Mouse (Mus musculus) adrenal gland, postnatal 36 days (tissue): Measurements from ENCODE around the gene Tspan5. TPM values are rescaled to one million over a fixed set of nuclear protein-coding genes. Genes with fewer than 3 reads are reported as not detected.
A peak's percentile ranks its signal among the peaks of the same experiment; 100 is the strongest.

Experiments used
- DNase-seq, 2 experiments: peaks; one replicate each; pipeline ENCODE4 v3.0.0; 2021; ENCODE audit warnings: mixed read lengths in 1 of 2
- total RNA-seq, 2 experiments: library from RNA; stranded (reverse); gene quantifications; 2 replicates each; pipeline ENCODE4 v1.2.3; 2021

The Tspan5 gene
- total RNA-seq, 2 experiments from 2014 or later: 54.6 to 82.7 TPM

- no peak for DNase-seq
Measured at GRCm38 (mm10) chr3:138843180-138843579, 101.2 kb downstream of the Tspan5 start.

GRCm38 (mm10) chr3:138843641-138844040 lies 101.6 kb downstream of the Tspan5 start:
- DNase-seq: no peak

- no peak for DNase-seq
Measured at GRCm38 (mm10) chr3:138845820-138846219, 103.8 kb downstream of the Tspan5 start.

DNA sequence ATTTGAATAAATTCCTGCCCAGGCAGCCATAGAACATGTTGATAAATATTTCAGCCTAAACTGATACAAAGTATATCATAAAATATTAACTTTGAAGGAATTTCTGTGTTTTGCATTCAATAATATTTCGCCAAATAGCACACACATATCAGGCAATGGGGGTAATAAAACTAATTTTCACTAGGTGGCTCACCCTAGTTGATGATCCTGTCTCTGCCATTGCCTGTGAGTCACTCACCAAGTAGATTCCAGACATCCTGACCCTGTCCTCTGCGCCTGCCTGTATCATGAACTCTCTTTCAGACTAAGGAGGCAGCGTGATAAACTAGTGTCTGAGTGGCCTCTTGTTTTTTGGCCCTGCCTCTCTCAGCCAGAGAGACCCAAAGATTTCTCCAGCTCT lies 105.8 kb downstream of the Tspan5 start:
- no peak for DNase-seq

- DNase-seq: no peak
Measured at GRCm38 (mm10) chr3:138849755-138850301, 107.8 kb downstream of the Tspan5 start.

DNA sequence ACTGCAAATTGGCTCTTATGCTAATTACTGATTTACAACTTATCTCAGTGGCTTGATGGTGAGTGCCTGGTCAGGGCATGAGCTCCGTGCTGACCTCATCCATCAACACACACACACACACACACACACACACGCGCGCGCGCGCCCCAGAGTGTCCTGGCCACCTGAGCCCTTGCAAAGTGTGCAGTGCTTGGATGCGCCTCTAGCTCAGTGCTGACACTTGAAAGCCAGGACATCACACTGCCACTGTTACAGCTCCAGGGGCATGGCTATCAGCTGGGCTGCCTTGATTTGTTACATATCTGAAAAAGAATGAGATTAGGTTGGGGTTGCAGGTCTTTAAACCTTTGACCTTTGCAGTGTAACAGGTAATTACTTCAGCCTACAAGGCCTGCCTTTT lies 109.9 kb downstream of the Tspan5 start:
- no peak for DNase-seq

DNA sequence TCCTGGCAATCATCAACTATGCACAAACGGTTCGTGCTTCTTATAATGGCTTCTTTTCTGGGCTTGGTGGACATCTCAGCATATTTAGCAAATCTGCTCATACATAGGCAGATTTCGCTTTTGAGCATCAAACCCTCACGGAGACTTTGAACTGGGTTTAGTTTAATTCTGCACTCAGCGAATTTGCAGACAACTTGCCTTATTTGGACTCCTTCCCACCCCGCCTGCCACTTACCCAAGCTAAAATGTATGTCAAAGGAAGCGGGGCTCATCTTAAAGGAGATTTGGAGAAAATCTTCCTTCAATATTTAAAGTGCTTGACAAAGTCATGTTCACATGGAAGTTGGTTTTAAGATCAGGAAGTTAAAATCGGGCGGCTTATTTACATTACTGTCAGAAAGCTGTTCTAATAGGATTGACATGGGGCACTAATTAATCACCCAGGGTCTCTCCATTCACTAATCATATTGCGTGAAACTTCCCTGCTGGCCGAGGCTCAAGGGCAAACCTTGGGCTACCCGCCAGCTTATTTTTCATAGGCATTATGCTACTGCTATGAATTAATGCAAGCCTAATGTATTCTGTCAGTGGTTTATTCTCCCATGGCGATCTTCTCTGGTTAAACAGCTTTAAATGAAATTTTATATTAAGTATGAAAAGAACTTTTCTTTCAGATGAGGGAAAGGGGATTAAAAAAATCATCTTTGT lies 111.1 kb downstream of the Tspan5 start:
- DNase-seq: peak; percentile 81 to 86

DNA sequence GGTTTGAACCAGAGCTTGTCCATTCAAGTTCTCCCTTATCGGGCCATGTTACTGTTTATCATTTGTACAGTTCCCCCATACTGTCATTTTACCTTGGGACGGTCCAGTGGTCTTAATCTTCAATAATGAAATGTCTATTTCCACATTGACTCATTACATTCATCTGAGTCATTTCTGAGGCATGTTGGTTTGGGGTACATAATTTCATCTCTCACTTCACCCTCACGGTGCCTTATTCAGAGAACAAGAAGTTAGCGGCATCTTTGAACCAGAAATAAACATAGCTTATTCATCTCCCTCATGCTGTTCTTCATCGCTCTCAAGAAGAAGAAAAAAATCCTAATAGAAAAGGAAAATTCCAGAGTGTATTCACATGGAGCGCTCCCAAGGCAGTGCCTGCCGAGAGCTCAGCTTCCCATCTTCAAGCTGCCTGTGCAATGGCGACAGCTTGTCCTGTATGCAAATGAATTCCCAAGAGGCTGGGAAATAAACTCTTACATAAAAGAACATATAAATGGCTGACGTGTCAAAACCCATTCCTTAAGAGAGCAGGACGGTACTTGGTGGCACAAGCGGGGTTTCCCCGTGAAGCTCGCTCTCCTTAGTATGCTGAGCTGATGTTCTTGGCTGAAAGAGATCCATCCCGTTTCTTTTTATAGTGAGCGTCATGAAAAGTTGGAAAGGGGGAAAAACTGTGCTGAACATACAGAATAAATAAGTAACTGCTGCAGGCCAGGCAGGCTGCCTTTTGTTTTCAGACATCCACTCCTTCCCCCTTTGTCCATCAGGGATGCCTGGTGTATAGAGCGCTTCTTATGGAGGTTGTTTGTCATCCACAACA lies 112.2 kb downstream of the Tspan5 start:
- DNase-seq: no peak

DNA sequence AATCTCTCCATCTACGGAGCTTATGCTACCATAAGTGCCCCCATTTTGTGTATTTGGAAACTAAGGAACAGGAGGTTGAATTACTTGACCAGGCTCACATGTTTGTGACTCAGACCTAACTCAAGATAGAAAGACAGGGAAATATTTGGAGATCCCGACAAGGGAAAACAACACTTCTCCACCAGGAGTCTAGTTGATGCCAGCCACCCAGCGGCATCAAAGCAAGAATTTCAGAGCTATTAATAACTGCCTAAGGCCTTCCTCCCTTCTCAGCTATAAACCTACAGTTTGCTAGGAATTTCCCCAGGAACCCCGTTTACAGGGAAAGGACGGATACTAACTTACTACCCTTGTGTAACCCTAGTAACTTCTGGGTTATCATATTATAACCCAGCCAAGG lies 113.4 kb downstream of the Tspan5 start:
- DNase-seq: no peak

GRCm38 (mm10) chr3:138856946-138857345 lies 115.0 kb downstream of the Tspan5 start:
- no peak for DNase-seq

DNA sequence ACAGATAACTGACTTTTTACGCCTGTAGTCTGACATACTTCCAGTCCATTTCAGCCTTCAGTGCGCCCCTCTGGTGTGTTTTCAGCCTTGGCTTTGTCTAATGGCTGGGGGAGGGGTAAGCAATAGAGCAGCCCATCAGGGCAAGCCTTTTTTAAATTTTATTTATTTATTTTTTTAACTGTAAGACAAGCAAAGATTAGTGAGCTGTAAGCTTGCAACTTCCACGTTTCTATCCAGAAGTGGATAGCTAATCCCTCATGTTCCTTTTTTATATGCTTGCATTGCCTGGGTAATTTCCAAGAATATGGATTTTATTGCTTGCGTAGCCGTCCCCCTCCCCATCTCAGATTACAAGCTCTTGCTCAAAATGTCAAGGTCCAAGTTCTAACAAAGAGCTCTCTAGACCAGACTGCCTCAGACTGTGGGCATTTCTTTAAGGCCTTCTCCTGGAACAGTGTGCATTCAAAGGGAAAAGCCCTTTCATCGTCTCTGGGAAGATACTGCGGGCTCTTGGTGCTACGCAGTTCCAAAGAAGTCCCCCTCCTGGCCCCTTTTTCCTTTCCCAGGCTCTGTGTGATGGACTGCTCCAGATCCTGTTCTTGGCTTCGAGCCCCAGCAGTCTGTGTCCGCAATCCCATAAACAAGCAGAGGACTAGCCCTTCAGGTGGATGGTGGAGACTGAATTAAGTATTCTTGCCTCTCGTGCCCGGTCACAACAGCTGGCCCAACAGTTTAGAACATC lies 116.0 kb downstream of the Tspan5 start:
- DNase-seq: peak in 1 of 2 experiments; percentile 32

- DNase-seq: no peak
Measured at GRCm38 (mm10) chr3:138858649-138859048, 116.7 kb downstream of the Tspan5 start.

DNA sequence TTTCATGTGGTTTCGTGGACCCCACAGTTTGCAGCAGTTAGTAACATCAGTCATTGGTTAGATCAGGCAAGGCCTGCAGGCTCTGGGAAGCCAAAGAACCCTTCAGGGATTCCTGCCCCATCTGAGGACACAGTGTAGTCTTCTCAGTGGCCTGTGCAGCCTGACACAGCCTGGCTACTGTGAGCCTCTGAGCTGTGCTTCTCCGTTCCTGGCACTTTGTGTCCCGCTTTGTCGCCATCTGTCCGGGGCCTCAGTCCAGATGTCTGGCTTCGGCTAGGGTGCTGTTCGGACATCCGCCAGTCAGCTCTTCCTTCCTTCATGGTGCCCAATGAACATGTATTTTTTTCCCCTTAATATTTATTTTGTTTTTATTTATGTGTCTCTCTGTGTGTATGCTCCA lies 117.2 kb downstream of the Tspan5 start:
- no peak for DNase-seq

DNA sequence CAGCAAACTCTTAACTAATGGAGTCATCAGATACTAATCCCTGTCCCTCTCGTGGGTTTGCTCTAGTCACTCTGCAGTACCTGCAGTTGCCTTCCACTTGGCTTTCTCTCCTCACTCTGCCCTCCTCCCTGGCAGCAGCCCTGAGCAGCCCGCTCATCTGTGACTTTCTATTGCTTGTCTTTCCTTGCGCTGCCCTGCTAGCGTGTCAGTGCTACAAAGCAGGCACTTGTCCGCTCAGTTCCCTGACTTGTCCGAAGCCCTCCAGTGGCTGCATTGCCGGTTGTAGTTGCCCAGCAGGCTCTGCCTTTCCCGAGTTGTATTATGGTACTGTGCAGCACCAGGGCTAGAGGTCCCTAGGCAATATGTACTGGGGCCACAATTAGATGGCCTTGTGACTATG lies 117.7 kb downstream of the Tspan5 start:
- DNase-seq: peak in 1 of 2 experiments; percentile 56

DNA sequence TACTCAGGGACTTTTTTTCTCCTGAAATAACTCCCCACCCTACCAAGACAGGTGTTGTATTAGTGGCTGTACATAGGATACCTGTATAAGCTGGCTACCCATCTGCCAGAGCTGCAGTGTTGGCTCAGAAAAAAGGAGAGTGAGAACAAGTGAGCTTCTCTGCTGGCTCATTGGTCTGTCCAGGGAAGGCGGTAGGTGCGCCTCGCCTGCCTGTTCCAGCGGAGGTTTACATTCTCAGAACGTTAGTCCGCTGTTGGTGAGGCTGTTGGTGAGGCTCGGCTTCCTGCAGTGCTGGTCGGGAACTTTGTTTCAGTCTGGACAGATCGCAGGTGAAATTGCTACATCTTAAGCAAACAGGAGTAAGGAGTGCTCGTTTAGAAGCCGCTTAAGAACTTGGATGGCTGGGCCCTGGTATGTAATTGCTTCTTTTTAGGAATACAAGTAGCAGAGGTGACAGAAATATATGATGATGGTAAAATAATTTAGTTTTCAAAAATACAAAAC lies 118.3 kb downstream of the Tspan5 start:
- DNase-seq: no peak

DNA sequence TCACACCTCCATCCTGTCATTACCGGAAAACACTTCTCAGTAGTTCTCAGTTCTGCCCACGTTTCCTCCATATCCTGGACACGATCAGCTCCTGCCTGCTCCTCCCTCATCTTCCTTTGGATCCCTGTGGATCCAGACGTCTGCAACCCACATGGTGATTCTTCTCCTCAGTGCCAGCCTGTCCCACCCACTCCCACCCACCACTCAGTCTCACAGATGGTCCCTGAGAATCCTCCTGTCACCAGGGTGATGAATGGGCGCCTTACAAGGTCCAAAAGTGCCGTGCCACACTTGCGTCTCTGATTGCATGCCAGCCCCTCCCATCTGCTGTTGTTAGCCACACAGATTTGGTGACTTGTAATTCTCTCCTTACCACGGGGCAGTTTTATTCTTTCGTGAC lies 119.0 kb downstream of the Tspan5 start:
- DNase-seq: no peak

DNA sequence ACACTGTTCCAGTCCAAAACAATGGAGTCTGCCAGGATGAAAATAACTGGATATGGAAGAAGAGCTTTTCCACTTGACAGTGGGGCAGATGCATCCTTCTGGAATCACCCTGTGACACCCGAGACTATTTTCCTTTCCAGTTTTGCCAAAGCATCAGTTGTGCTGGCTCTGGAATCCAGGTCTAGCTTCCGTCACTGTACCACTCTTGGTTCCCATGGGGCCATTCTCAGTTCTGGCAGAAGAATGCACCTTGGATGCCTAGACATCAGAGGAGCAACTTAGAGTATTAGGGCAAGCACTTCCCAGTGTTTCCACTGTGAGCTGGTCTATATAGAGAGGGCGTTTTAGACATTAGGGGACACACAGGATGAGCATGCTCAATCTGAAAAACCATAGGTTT lies 119.6 kb downstream of the Tspan5 start:
- DNase-seq: no peak

DNA sequence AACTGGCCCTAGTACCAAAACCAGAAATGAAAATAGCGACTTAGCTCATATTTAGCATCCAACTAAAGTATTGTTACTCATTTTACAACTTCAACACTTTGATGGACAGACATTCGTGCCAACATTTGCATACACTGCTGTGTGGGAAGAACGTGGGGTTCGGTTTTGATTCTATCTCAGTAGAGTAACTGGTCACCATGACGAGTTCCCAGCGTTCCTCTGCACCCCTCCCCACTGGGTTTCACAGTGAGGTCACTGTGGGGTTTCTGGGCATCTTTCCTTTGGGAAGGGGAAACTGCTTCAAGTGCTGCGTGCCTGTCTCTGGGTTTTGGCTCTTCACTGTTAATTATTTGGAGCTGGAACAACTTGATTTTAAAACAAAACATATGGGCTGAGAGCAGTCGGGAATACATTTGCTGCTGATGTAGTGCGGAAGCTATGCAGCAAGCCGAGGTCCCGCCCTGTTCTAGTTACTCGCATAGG lies 122.2 kb downstream of the Tspan5 start:
- DNase-seq: no peak

GRCm38 (mm10) chr3:138865271-138865670 lies 123.3 kb downstream of the Tspan5 start:
- no peak for DNase-seq

DNA sequence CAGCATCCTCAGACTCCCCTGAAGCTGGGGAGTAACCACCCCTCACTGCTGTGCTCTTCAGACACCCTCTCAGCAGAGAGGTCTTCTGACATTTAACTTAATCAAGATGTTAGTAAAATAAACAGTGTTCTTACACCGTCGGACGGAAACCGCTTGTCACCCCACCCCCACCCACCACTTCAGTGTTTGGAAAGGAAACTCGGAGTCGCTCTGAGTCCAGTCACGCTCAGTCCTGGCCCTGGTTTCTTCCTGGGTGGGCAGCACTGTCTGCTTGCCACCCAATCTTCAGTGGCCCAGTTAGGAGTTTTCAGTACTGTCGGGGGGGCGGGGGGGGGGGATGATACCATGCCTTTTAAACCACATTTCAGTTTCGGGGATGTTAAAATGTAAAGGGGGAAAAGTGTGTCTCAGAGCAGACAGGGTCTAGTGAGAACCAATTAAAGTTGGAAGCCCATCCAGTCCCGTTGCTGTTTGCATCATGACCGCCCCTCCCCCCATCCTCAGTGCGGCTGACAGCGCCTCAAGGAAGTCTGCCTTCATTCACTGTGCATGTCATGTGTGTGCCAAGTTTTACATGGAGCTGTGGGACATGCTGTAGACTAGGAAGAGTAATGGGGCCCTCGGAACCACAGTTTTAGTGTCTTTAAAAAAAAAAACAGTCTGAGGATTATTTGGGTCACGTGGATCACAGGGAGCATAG lies 125.3 kb downstream of the Tspan5 start:
- peak in 1 of 2 experiments; percentile 53 for DNase-seq

GRCm38 (mm10) chr3:138868409-138868808 lies 126.4 kb downstream of the Tspan5 start:
- DNase-seq: peak; percentile 63 to 65
